Mouse (Mus musculus): Measurements from ENCODE around the gene Slc17a5. TPM values are rescaled to one million over a fixed set of nuclear protein-coding genes. Genes with fewer than 3 reads are reported as not detected.
A peak's percentile ranks its signal among the peaks of the same experiment; 100 is the strongest.
"Not testable (repeated sequence)": the region's sequence is repeated elsewhere in the genome, so short reads cannot be mapped to it uniquely, and the experiment has no call there.

Gene Slc17a5
- polyA plus RNA-seq, 1 experiment, result 14.9 TPM

- Histone ChIP-seq H3K4me1 (ENCODE audit: control insufficient read depth, insufficient read depth, low read length) (no peaks in the 10 kb centered on the region), H3K27me3 (ENCODE audit: control insufficient read depth, insufficient read depth, low read length, poor library complexity, severe bottlenecking) (no peaks in the 10 kb centered on the region), H3K27ac (ENCODE audit: insufficient read depth, low read length) (no peak overlapping the region), H3K4me3 (ENCODE audit: low read depth, low read length) (no peak overlapping the region), H3K36me3 (ENCODE audit: control insufficient read depth, insufficient read depth, low read length, poor library complexity, severe bottlenecking) (no peaks in the 10 kb centered on the region), H3K9me3 (replicated peaks; ENCODE audit: control insufficient read depth, insufficient read depth, low read length, poor library complexity, severe bottlenecking) (0 out of 2 replicates have a peak, but pooled peaks cover 2% of the 10 kb centered on the region), H3K9ac (ENCODE audit: low read depth, poor library complexity, severe bottlenecking) (no peak overlapping the region)
- no peak for TF ChIP-seq EP300 (IDR thresholded peaks at IDR 0.05; ENCODE audit: insufficient read depth, low read depth, low read length)
- TF ChIP-seq POLR2A (IDR thresholded peaks at IDR 0.05; ENCODE audit: insufficient read depth, low read length), result no peak
- no peak for TF ChIP-seq CTCF (IDR thresholded peaks at IDR 0.05; ENCODE audit: low read depth, low read length)
Measured at GRCm38 (mm10) chr9:78493171-78493570, 94.7 kb downstream of the Slc17a5 start.

DNA sequence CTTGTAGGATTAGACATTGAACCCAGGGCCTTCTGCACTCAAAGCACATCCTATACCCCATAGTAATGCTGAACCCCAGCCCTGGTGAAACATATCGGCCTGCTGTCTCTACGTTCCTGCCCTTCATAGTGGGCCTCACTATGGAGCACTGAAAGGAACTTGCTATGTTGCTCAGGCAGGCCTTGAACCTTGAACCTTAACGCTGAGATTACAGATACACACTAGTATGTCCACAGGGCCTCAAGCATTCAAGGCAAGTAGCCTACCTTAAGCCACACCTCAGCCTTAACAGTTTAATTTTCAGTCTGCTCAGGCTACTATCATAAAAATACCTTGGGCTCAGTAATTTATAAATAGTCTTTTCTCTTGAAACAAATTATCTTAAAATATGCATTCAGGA lies 95.6 kb downstream of the Slc17a5 start:
- no peak for TF ChIP-seq POLR2A (IDR thresholded peaks at IDR 0.05; ENCODE audit: insufficient read depth, low read length)
- TF ChIP-seq EP300 (IDR thresholded peaks at IDR 0.05; ENCODE audit: insufficient read depth, low read depth, low read length), result no peak
- TF ChIP-seq CTCF (IDR thresholded peaks at IDR 0.05; ENCODE audit: low read depth, low read length), result no peak
- Histone ChIP-seq H3K27ac (ENCODE audit: insufficient read depth, low read length) (no peak overlapping the region), H3K9me3 (replicated peaks; ENCODE audit: control insufficient read depth, insufficient read depth, low read length, poor library complexity, severe bottlenecking) (0 out of 2 replicates have a peak, but pooled peaks cover 2% of the 10 kb centered on the region), H3K9ac (ENCODE audit: low read depth, poor library complexity, severe bottlenecking) (no peak overlapping the region), H3K27me3 (ENCODE audit: control insufficient read depth, insufficient read depth, low read length, poor library complexity, severe bottlenecking) (no peaks in the 10 kb centered on the region), H3K4me1 (ENCODE audit: control insufficient read depth, insufficient read depth, low read length) (no peaks in the 10 kb centered on the region), H3K4me3 (ENCODE audit: low read depth, low read length) (no peak overlapping the region), H3K36me3 (ENCODE audit: control insufficient read depth, insufficient read depth, low read length, poor library complexity, severe bottlenecking) (no peaks in the 10 kb centered on the region)

GRCm38 (mm10) chr9:78491169-78491568 lies 96.7 kb downstream of the Slc17a5 start:
- H3K27ac ChIP-seq (ENCODE audit: insufficient read depth, low read length), result no peak overlapping the region
- TF ChIP-seq CTCF (IDR thresholded peaks at IDR 0.05; ENCODE audit: low read depth, low read length), result no peak
- TF ChIP-seq POLR2A (IDR thresholded peaks at IDR 0.05; ENCODE audit: insufficient read depth, low read length), result no peak
- TF ChIP-seq EP300 (IDR thresholded peaks at IDR 0.05; ENCODE audit: insufficient read depth, low read depth, low read length), result no peak

DNA sequence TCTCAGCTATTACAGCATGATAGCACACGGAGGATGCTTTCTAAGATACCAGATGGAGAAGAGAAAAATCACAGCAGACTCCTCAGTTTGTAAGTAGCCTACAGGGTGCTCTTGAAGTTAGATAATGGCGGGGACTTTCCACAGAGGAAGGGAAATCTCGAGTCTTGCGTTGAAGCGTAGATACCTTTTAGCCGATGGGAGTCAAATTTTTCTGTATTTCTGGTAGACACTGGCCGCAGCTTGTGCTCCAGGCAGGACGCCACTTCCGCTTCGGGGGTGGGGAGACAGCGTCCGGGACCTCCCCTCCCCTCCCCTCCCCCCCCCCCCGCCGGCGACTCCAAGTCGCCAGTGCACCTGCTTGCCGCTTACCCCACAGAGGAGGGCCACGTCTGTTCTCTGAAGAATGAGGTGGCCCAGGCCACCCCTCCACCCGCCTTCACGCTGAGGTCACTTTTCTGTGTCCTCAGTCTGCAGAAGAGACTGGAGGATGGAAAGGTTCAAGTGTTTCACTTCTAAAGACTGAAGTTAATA lies 98.9 kb downstream of the Slc17a5 start, which contains the start of gene Eef1a1:
Gene Eef1a1 (minus strand): TSS at position 262 of the 531 bp plus-strand sequence.
- no peaks in the 10 kb centered on the region for H3K36me3 ChIP-seq (ENCODE audit: control insufficient read depth, insufficient read depth, low read length, poor library complexity, severe bottlenecking)
- H3K27me3 ChIP-seq (ENCODE audit: control insufficient read depth, insufficient read depth, low read length, poor library complexity, severe bottlenecking), result no peaks in the 10 kb centered on the region
- H3K9ac ChIP-seq (ENCODE audit: low read depth, poor library complexity, severe bottlenecking), result peak within 1 kb of the TSS; percentile 98
- H3K9me3 ChIP-seq (replicated peaks; ENCODE audit: control insufficient read depth, insufficient read depth, low read length, poor library complexity, severe bottlenecking), result no peaks in the 10 kb centered on the region
- peaks cover 2% of the 10 kb centered on the region for H3K4me1 ChIP-seq (ENCODE audit: control insufficient read depth, insufficient read depth, low read length)
- peak within 1 kb of the TSS; percentile 89 for H3K4me3 ChIP-seq (ENCODE audit: low read depth, low read length)
- peak within 1 kb of the TSS; percentile 96 for H3K27ac ChIP-seq (ENCODE audit: insufficient read depth, low read length)
- no peak for TF ChIP-seq EP300 (IDR thresholded peaks at IDR 0.05; ENCODE audit: insufficient read depth, low read depth, low read length)
- no peak for TF ChIP-seq CTCF (IDR thresholded peaks at IDR 0.05; ENCODE audit: low read depth, low read length)
- TF ChIP-seq POLR2A (IDR thresholded peaks at IDR 0.05; ENCODE audit: insufficient read depth, low read length), result peak; percentile 35

More at GRCm38 (mm10) chr9:78491169-78491568, 96.7 kb downstream of the Slc17a5 start:
- Histone ChIP-seq H3K27me3 (ENCODE audit: control insufficient read depth, insufficient read depth, low read length, poor library complexity, severe bottlenecking) (no peaks in the 10 kb centered on the region), H3K9ac (ENCODE audit: low read depth, poor library complexity, severe bottlenecking) (no peak overlapping the region), H3K9me3 (replicated peaks; ENCODE audit: control insufficient read depth, insufficient read depth, low read length, poor library complexity, severe bottlenecking) (0 out of 2 replicates have a peak, but pooled peaks cover under 1% of the 10 kb centered on the region), H3K36me3 (ENCODE audit: control insufficient read depth, insufficient read depth, low read length, poor library complexity, severe bottlenecking) (no peaks in the 10 kb centered on the region), H3K4me3 (ENCODE audit: low read depth, low read length) (no peak overlapping the region), H3K4me1 (ENCODE audit: control insufficient read depth, insufficient read depth, low read length) (no peaks in the 10 kb centered on the region)

- not testable (repeated sequence) for H3K27me3 ChIP-seq (ENCODE audit: control insufficient read depth, insufficient read depth, low read length, poor library complexity, severe bottlenecking); H3K36me3 ChIP-seq (ENCODE audit: control insufficient read depth, insufficient read depth, low read length, poor library complexity, severe bottlenecking); H3K9me3 ChIP-seq (replicated peaks; ENCODE audit: control insufficient read depth, insufficient read depth, low read length, poor library complexity, severe bottlenecking); H3K4me1 ChIP-seq (ENCODE audit: control insufficient read depth, insufficient read depth, low read length)
- H3K27ac ChIP-seq (ENCODE audit: insufficient read depth, low read length), result peak overlapping the region; percentile 16; the same call in 1 of the 2 replicates
- H3K9ac ChIP-seq (ENCODE audit: low read depth, poor library complexity, severe bottlenecking), result peak overlapping the region; percentile 98; the same call in 1 of the 2 replicates
- peak overlapping the region; percentile 1; the same call in 1 of the 2 replicates for H3K4me3 ChIP-seq (ENCODE audit: low read depth, low read length)
Measured at GRCm38 (mm10) chr9:78488021-78488420, 99.8 kb downstream of the Slc17a5 start.

Other genes starting within 250 kb of the Slc17a5 start
- gene Gsta2, start 232.3 kb downstream of the Slc17a5 start, polyA plus RNA-seq (2011; ENCODE audit: insufficient read depth, insufficient read length, low read depth, missing spikeins), result not detected in 2 replicates
- 5,317 and 5,424 TPM in 2 replicates for gene Dppa5a, start 219.9 kb downstream of the Slc17a5 start, polyA plus RNA-seq (2011; ENCODE audit: insufficient read depth, insufficient read length, low read depth, missing spikeins)
- 75.0 and 86.4 TPM in 2 replicates for gene Ooep, start 209.3 kb downstream of the Slc17a5 start, polyA plus RNA-seq (2011; ENCODE audit: insufficient read depth, insufficient read length, low read depth, missing spikeins)
- gene Ddx43, start 192.3 kb downstream of the Slc17a5 start, polyA plus RNA-seq (2011; ENCODE audit: insufficient read depth, insufficient read length, low read depth, missing spikeins), result 2.8 and 4.9 TPM in 2 replicates
- 1.1 and 1.2 TPM in 2 replicates for gene Cgas, start 144.8 kb downstream of the Slc17a5 start, polyA plus RNA-seq (2011; ENCODE audit: insufficient read depth, insufficient read length, low read depth, missing spikeins)
- gene Mto1, start 139.8 kb downstream of the Slc17a5 start, polyA plus RNA-seq (2011; ENCODE audit: insufficient read depth, insufficient read length, low read depth, missing spikeins), result 23.1 and 26.2 TPM in 2 replicates
- gene Gm17324, start 139.3 kb downstream of the Slc17a5 start, polyA plus RNA-seq (2011; ENCODE audit: insufficient read depth, insufficient read length, low read depth, missing spikeins), result not detected in 2 replicates
- gene Eef1a1, start 98.9 kb downstream of the Slc17a5 start, polyA plus RNA-seq (2011; ENCODE audit: insufficient read depth, insufficient read length, low read depth, missing spikeins), result 19,892 and 21,149 TPM in 2 replicates
- 5.7 and 5.8 TPM in 2 replicates for gene Cd109, start 27.5 kb upstream of the Slc17a5 start, polyA plus RNA-seq (2011; ENCODE audit: insufficient read depth, insufficient read length, low read depth, missing spikeins)

Data from ES-Bruce4 (cell line).